Mouse (Mus musculus) olfactory bulb, adult 2 months (tissue): ENCODE measurements around the gene Nrg4. TPM values are rescaled to one million over a fixed set of nuclear protein-coding genes. Genes with fewer than 3 reads are reported as not detected.
A peak's percentile ranks its signal among the peaks of the same experiment; 100 is the strongest.
"Not testable (repeated sequence)": the region's sequence is repeated elsewhere in the genome, so short reads cannot be mapped to it uniquely, and the experiment has no call there.

Experiments used
- H3K27ac ChIP-seq: fragments of 200-500 bp; 2 replicates; pipeline ENCODE4 v1.5.1; 2012; ENCODE audit warnings: low read depth, low read length; ENCODE audit not compliant: insufficient read depth
- H3K4me1 ChIP-seq: fragments of 200-500 bp; 2 replicates; pipeline ENCODE4 v1.6.1; 2012; ENCODE audit warnings: low read length; ENCODE audit not compliant: control insufficient read depth, insufficient read depth
- H3K4me3 ChIP-seq: fragments of 200-500 bp; 2 replicates; pipeline ENCODE4 v1.5.1; 2012; ENCODE audit warnings: mild to moderate bottlenecking, low read depth, low read length, moderate library complexity; ENCODE audit not compliant: insufficient read depth
- CTCF ChIP-seq: fragments of 200-500 bp; IDR thresholded peaks from 2 replicates; pipeline ENCODE4 v1.5.1; 2012; ENCODE audit warnings: low read depth, mild to moderate bottlenecking, low read length, moderate library complexity; ENCODE audit not compliant: insufficient read depth
- POLR2A ChIP-seq: fragments of 200-500 bp; IDR thresholded peaks from 2 replicates; pipeline ENCODE4 v1.6.1; 2012; ENCODE audit warnings: mild to moderate bottlenecking, low read depth, low read length, moderate library complexity; ENCODE audit not compliant: insufficient read depth
- WGBS: fragments of 180-500 bp; shearing (Covaris S2); methylation state at CpG from one replicate; pipeline ENCODE4 v1.1.7; 2018; 5-methylcytosine and 5-hydroxymethylcytosine counted together
- polyA plus RNA-seq: library from polyadenylated mRNA; stranded (reverse); fragments of >200 nt; gene quantifications from 2 replicates; pipeline ENCODE4 v1.2.4, GENCODE M21; 2012; ENCODE audit warnings: low replicate concordance; ENCODE audit not compliant: missing spikeins, insufficient read depth, insufficient read length

Nrg4 gene
- polyA plus RNA-seq, 1 experiment: not detected

DNA sequence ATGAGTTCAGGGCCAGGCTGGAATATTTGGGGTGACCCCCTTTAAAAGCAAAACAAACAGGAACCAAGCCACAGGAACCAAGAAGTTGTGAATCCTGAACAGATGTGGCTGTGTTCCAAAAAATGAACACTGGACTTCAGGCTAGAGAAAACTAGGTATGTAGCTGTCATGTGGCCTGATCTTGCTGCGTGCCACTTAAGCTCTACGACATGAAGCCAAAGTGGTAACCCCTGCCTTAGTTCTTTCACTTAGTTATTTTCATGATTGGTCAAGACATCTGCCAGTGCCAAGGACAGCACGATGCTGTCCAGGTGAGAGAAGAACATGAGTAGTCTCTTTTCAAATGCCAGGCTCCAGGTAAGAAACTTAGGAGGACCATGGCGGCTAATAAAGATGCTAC lies 79.7 kb downstream of the Nrg4 start:
- TF ChIP-seq POLR2A (no peak), CTCF (no peak)

DNA sequence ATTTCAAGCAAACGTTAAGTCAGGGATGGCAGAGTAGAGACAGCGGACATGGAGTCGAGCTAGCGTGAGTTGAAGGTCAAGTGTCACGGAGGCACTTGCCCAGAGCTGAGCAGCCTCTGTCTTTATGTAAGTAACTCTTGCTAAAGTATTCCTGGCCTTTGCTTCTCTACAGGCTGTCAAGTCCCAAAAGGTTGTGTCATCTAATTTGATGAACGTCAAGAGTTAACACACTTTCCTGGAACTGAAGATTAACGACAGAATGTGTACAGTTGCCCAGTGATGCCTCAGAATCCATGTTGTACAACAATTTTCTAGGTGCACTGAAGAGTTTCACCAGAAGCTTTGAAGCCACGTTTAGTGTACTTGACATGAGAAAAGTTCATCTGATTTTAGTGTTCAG lies 80.2 kb downstream of the Nrg4 start:
- 88% methylated on average over 8 of the region's 8 CpGs for WGBS
- H3K4me1 ChIP-seq: no peaks in the 10 kb centered on the region; the same call in 1 of the 2 replicates
- no peak overlapping the region for H3K4me3 ChIP-seq
- no peak for TF ChIP-seq POLR2A
- no peak for TF ChIP-seq CTCF
- H3K27ac ChIP-seq: no peak overlapping the region

More for the DNA sequence above, 79.7 kb downstream of the Nrg4 start:
- Histone ChIP-seq H3K4me3 (no peak overlapping the region), H3K4me1 (no peaks in the 10 kb centered on the region; the same call in 1 of the 2 replicates), H3K27ac (no peak overlapping the region)
- WGBS: 95% methylated on average over 4 of the region's 4 CpGs

DNA sequence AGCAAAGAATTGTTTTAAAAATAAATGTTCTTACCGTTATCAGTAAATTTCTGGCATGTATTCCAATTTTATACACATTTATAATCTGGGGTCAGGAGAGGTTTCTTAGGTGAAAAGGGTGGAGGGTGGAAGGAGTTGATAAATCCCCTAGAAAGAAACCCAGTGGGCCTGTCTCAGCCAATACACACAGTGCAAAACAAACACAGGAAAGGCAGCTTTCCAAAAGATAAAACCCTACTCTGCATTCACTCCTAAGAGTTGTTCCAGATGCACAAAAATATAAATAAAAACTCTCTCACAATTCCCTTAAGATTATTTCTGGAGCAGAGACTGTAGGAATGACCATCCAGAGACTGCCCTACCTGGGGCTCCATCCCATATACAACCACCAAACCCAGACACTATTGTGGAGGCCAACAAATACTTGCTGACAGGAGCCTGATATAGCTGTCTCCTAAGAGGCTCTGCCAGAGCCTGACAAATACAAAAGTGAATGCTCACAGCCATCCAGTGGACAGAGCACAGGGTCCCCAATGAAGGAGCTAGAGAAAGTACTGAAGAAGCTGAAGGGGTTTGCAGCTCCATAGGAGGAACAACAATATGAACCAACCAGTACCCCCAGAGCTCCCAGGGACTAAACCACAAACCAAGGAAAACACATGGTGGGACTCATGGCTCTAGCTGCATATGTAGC lies 81.4 kb downstream of the Nrg4 start:
- not testable (repeated sequence) for H3K27ac ChIP-seq, H3K4me1 ChIP-seq, H3K4me3 ChIP-seq
- 89% methylated on average over 1 of the region's 1 CpGs for WGBS

DNA sequence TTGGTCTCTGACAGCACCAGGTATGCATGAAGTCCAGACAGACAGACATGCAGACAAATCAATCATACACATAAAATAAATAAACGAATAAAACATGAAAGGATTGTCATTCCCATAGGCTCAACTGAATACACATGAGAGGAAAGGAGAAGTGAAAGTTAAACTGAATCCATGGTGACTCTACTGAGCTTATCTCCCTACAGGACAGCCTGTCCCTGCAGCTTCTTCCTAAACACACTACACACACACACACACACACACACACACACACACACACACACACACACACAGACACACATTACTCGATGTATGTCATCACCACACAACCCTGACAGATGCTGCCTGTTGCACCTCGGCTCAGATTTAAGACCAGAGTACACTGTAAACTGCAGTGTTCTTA lies 82.6 kb downstream of the Nrg4 start:
- Histone ChIP-seq H3K4me3 (no peak overlapping the region), H3K27ac (no peak overlapping the region), H3K4me1 (no peaks in the 10 kb centered on the region; the same call in 1 of the 2 replicates)
- WGBS: 72% methylated on average over 3 of the region's 3 CpGs
- TF ChIP-seq POLR2A (no peak), CTCF (no peak)

DNA sequence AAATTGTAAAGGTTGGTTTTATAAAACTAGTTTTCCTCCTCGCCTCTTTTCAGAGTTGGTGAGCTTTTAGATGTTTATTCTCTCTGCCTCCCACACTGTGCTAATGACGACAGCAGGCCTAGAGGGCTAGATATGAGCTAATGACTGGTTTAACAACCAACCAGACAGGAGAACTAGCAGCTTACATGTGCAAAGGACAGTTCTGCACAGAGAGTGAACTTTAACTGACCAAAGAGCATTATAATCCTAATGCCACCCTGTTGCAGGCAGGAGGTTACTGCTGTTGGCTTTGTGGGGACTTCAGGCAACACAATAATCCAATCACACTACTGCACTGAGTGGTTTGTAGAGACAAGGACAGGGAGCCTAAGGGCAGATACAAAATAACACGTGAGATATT lies 83.4 kb downstream of the Nrg4 start:
- WGBS: 61% methylated on average over 3 of the region's 3 CpGs
- TF ChIP-seq CTCF: no peak
- no peak for TF ChIP-seq POLR2A
- H3K4me1 ChIP-seq: no peaks in the 10 kb centered on the region; the same call in 1 of the 2 replicates
- H3K4me3 ChIP-seq: no peak overlapping the region
- H3K27ac ChIP-seq: no peak overlapping the region

DNA sequence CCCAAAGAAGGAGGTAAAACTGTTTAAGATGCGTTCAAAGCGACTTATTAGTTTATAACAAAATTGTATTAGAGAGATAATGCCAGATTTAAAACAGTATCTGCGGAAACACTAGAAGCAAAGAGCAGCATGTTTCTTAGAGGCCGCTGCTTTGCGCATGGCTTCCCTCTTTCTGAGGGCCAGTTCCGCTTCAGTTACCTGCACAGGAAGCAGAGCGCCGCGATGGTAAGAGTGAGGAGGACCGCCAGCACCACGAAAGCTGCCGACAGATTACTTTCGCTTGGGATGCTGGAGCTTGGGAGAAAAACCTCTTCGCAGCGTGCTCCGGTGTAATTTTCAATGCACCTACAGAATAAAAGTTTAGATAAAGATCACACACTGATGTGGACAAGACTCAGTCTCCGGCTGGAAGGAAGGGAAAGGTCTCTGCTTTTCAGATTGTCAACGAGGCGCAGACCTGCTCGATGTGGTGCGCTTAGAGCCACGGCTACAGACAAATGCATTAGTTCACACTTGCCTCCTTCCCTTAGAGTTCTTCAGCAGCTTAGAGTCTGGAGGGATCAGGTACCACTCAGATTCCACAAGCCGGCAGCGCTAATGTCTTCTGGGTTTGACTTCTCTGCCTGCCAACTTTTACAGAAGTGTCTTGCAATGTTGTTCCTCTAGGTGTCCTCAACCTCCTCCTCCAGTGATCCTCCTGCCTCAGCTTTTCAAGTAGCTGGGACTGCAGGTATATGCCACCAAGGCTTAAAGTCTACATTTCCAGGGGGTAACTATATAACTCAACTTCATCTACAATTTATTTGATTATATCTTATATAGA lies 84.6 kb downstream of the Nrg4 start:
- TF ChIP-seq CTCF: no peak
- TF ChIP-seq POLR2A: no peak
- 37% methylated on average over 24 of the region's 24 CpGs for WGBS
- Histone ChIP-seq H3K4me3 (peak overlapping the region; percentile 19; the same call in 1 of the 2 replicates), H3K27ac (no peak overlapping the region), H3K4me1 (no peaks in the 10 kb centered on the region; the same call in 1 of the 2 replicates)

DNA sequence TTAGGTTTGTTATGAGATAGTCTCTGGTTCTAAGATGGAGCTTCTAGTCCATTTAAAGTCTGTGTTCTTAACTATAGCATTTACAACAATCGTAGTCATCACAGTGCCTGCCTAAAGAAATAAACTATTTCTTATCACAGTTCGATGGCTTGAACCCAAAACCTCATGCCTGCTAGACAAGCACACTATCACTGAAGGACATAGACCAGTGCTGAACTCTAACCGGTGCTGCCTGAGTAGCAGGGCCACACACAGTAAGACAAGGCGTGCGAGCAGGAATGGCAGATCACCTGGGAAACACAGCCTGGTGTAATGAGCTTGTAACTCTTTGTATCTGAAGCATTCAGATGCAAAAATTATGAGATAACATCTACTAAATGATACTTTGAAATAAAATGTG lies 85.8 kb downstream of the Nrg4 start:
- Histone ChIP-seq H3K27ac (no peak overlapping the region), H3K4me3 (no peak overlapping the region), H3K4me1 (no peaks in the 10 kb centered on the region; the same call in 1 of the 2 replicates)
- TF ChIP-seq CTCF (no peak), POLR2A (no peak)
- WGBS: 93% methylated on average over 5 of the region's 5 CpGs

DNA sequence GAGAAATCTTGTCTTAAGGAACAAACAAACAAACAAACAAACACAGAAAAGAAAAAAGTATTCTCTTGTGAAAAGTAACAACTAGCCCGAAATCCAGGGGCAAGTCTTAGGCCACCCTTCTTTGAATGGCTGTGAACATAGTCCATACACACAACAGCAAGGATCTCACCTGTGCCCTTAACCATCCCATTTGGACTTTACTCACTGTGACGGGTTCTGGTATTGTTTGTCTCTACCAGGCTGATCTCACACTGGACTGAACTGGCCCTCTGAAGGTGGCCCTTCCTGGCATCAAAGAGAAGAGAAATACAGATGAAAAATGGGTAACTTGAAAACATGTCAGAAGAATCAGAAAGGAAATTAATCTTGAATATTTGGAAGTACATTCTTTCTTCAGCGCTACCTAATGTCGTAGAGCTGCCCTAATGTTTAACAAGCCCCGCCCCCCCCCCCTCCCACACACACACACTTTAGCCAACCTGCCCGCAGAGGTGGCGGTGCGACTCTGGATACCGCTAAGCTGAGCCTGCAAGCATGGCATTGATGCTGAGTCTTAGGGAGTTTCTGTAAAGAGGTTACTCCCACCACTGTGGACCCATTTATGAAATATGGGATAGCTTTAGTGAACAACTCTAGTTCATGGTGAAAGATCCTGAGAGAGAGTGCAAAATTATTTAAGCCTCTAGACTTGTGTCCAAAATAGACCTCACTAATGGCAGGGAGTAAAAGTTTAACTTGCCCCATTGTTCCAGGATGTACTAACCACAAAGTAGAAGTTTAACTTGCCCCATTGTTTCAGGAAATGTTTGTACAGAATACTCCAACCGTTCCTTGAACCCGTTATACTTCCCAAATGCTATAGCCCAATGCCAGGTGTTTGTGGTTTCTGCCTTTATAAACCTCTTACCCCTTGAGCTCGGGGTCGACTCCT lies 90.1 kb downstream of the Nrg4 start:
- 83% methylated on average over 13 of the region's 13 CpGs for WGBS
- H3K27ac ChIP-seq: no peak overlapping the region
- TF ChIP-seq POLR2A (no peak), CTCF (no peak)
- no peak overlapping the region for H3K4me3 ChIP-seq
- no peaks in the 10 kb centered on the region for H3K4me1 ChIP-seq

DNA sequence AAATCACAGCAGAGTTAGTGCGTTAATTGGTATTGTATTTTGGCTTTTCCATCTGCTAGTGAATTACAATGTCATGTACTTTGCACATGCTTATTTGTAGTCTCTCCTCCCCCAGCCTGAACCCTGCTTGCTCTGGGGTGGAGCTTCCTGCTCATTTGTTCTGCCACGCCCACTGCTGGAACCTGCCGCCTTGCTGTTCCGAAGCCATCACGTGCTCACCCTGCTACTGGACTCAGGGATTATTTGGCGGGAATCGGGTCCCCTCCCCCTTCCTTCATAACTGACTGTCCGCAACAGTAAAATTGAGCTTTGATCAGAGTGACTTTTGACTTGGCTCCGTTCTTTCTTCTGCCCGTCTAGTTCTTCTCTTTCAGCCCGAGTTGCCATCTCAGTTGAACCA lies 93.6 kb downstream of the Nrg4 start:
- not testable (repeated sequence) for H3K4me1 ChIP-seq, H3K4me3 ChIP-seq, H3K27ac ChIP-seq
- WGBS: 67% methylated on average over 11 of the region's 11 CpGs
